Mouse (Mus musculus) stomach, postnatal 0 days (tissue): ENCODE results near the gene C1rb. TPM values are rescaled to one million over a fixed set of nuclear protein-coding genes. Genes with fewer than 3 reads are reported as not detected.
"Not testable (repeated sequence)": the region's sequence is repeated elsewhere in the genome, so short reads cannot be mapped to it uniquely, and the experiment has no call there.

ENCODE experiments used
- ATAC-seq: fragments of 200-750 bp; cut with Nextera tagmentation; 2 replicates; pipeline ENCODE4 v1.8.0; 2017; ENCODE audit not compliant: low FRiP score, low TSS enrichment
- DNase-seq: peaks from one replicate; pipeline ENCODE4 v3.0.0-alpha.2; 2016; ENCODE audit warnings: low spot score
- H3K27ac ChIP-seq: fragments of 300-500 bp; sonication (generic); replicated peaks from 2 replicates; pipeline ENCODE4 v1.5.1; 2014; ENCODE audit warnings: mild to moderate bottlenecking, control low read depth
- H3K27me3 ChIP-seq: fragments of 300-500 bp; sonication (generic); 2 replicates; pipeline ENCODE4 v1.6.1; 2014; ENCODE audit warnings: low read length; ENCODE audit not compliant: control insufficient read depth, insufficient read depth
- H3K36me3 ChIP-seq: fragments of 300-500 bp; sonication (generic); 2 replicates; pipeline ENCODE4 v1.6.1; 2014; ENCODE audit warnings: low read length, mixed read lengths; ENCODE audit not compliant: control insufficient read depth, insufficient read depth
- H3K4me1 ChIP-seq: fragments of 300-500 bp; sonication (generic); replicated peaks from 2 replicates; pipeline ENCODE4 v1.6.1; 2014; ENCODE audit warnings: antibody characterized with exemption; ENCODE audit not compliant: control insufficient read depth, insufficient read depth
- H3K4me2 ChIP-seq: fragments of 300-500 bp; sonication (generic); replicated peaks from 2 replicates; pipeline ENCODE4 v1.6.1; 2014; ENCODE audit warnings: low read depth, mild to moderate bottlenecking, control low read depth, moderate library complexity
- H3K4me3 ChIP-seq: fragments of 300-500 bp; sonication (generic); 2 replicates; pipeline ENCODE4 v1.5.1; 2014; ENCODE audit warnings: low read depth, low read length, control low read depth
- H3K9ac ChIP-seq: fragments of 300-500 bp; sonication (generic); 2 replicates; pipeline ENCODE4 v1.6.1; 2014; ENCODE audit warnings: mild to moderate bottlenecking, low read length, control low read depth, mixed read lengths
- H3K9me3 ChIP-seq: fragments of 300-500 bp; sonication (generic); 2 replicates; pipeline ENCODE4 v1.6.1; 2016; ENCODE audit warnings: low read length; ENCODE audit not compliant: control insufficient read depth
- CTCF ChIP-seq: IDR thresholded peaks from 2 replicates; pipeline ENCODE4 v1.5.1; 2016; ENCODE audit warnings: antibody characterized with exemption, low read depth, mild to moderate bottlenecking, moderate library complexity
- EP300 ChIP-seq: optimal IDR thresholded peaks from 2 replicates; pipeline ENCODE3; 2016; ENCODE audit warnings: antibody characterized with exemption
- WGBS: fragments of 180-500 bp; shearing (Covaris S2); extraction: QIAGEN DNeasy Blood & Tissue Kit; methylation state at CpG from one replicate; pipeline ENCODE4 v1.1.7; 2014; 5-methylcytosine and 5-hydroxymethylcytosine counted together
- polyA plus RNA-seq: library from polyadenylated mRNA; unstranded; fragments of >200 nt; fragmentation: Nextera tagmentation; extraction: Ambion mirVana; gene quantifications from 2 replicates; pipeline ENCODE4 v1.2.1, GENCODE M21; 2015

The C1rb gene
- polyA plus RNA-seq, 1 experiment from 2014 or later: not detected

GRCm38 (mm10) chr6:124588771-124589170 is 18.7 kb downstream of the C1rb start:
- H3K9me3 ChIP-seq: no peaks in the 10 kb centered on the region
- no peak overlapping the region for H3K9ac ChIP-seq
- no peaks in the 10 kb centered on the region for H3K27me3 ChIP-seq
- H3K4me2 ChIP-seq: no peak overlapping the region
- no peaks in the 10 kb centered on the region for H3K36me3 ChIP-seq
- no peak overlapping the region for H3K4me3 ChIP-seq
- H3K27ac ChIP-seq: no peak overlapping the region
- TF ChIP-seq CTCF (no peak), EP300 (no peak)
- no peaks in the 10 kb centered on the region for H3K4me1 ChIP-seq
- no peak for DNase-seq
- ATAC-seq: no peak

DNA sequence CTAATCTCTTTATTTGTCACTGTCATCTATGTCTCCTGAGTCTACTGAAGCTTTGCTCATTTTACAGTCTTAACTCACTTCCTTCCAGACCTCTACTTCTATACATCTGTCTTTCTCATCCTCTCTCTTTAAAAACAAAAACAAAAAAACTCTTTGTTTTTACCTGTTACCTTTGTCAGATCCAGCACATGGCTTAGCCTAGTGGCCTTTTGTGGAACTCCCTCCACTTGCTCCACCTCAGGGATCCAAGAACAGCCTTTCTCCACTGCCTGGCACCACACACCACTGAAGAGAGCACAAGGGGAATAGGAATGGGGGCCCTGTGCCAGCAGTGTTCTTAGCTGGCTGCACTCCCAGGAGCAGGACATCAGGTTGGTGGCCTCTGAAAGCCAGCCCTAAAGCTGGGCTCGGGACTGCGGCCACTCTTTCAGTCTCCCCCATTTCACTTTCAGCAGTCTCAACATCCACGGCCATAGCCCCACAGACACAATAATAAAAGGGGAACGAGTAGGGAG is 22.1 kb downstream of the C1rb start:
- no peak overlapping the region for H3K4me3 ChIP-seq
- no peaks in the 10 kb centered on the region for H3K36me3 ChIP-seq
- H3K4me2 ChIP-seq: no peak overlapping the region
- no peaks in the 10 kb centered on the region for H3K4me1 ChIP-seq
- H3K27me3 ChIP-seq: no peaks in the 10 kb centered on the region
- no peak for ATAC-seq
- H3K27ac ChIP-seq: no peak overlapping the region
- no peaks in the 10 kb centered on the region for H3K9me3 ChIP-seq
- 70% methylated on average over 4 of the region's 4 CpGs for WGBS
- no peak overlapping the region for H3K9ac ChIP-seq
- TF ChIP-seq EP300: no peak
- TF ChIP-seq CTCF: no peak
- no peak for DNase-seq

GRCm38 (mm10) chr6:124593121-124593520 is 23.0 kb downstream of the C1rb start:
- no peaks in the 10 kb centered on the region for H3K9me3 ChIP-seq
- H3K36me3 ChIP-seq: no peaks in the 10 kb centered on the region
- H3K9ac ChIP-seq: no peak overlapping the region
- no peak overlapping the region for H3K4me2 ChIP-seq
- 57% methylated on average over 8 of the region's 8 CpGs for WGBS
- TF ChIP-seq EP300 (no peak), CTCF (no peak)
- ATAC-seq: no peak
- no peak overlapping the region for H3K27ac ChIP-seq
- no peak for DNase-seq
- no peaks in the 10 kb centered on the region for H3K27me3 ChIP-seq
- H3K4me3 ChIP-seq: no peak overlapping the region
- no peaks in the 10 kb centered on the region for H3K4me1 ChIP-seq

- DNase-seq: no peak
- H3K27ac ChIP-seq: no peak overlapping the region
- WGBS: 84% methylated on average over 4 of the region's 4 CpGs
- no peaks in the 10 kb centered on the region for H3K4me1 ChIP-seq
- H3K4me2 ChIP-seq: no peak overlapping the region
- no peaks in the 10 kb centered on the region for H3K27me3 ChIP-seq
- no peak overlapping the region for H3K4me3 ChIP-seq
- H3K9ac ChIP-seq: no peak overlapping the region
- no peaks in the 10 kb centered on the region for H3K9me3 ChIP-seq
- ATAC-seq: no peak
- H3K36me3 ChIP-seq: no peaks in the 10 kb centered on the region
- no peak for TF ChIP-seq CTCF
- TF ChIP-seq EP300: no peak
These were observed 31.9 kb downstream of the C1rb start for GRCm38 (mm10) chr6:124602031-124602430.

DNA sequence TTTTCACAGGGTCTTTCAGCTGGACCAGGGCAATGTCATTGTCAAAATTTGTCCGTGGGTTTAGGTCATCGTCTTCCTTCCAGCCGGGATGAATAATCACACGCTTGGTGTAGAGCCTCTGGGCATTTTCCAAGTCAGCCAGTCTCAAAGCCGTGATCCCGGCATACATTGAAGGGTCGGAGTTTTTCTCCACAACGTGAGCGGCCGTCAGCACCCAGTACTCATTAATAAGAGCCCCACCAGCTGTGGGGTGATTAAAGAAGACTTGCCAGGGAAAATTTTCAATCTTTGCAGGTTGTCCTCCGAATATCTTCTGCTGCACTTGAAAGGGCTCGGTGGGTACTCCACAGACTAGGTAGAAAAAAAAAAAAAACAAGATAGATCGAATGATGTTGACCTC is 55.5 kb downstream of the C1rb start:
- Histone ChIP-seq H3K9me3 (no peaks in the 10 kb centered on the region), H3K27me3 (no peaks in the 10 kb centered on the region), H3K4me3 (no peak overlapping the region), H3K27ac (no peak overlapping the region), H3K36me3 (no peaks in the 10 kb centered on the region), H3K4me1 (no peaks in the 10 kb centered on the region), H3K4me2 (no peak overlapping the region), H3K9ac (no peak overlapping the region)
- TF ChIP-seq EP300 (no peak), CTCF (no peak)
- DNase-seq: no peak
- 84% methylated on average over 13 of the region's 13 CpGs for WGBS
- ATAC-seq: no peak

DNA sequence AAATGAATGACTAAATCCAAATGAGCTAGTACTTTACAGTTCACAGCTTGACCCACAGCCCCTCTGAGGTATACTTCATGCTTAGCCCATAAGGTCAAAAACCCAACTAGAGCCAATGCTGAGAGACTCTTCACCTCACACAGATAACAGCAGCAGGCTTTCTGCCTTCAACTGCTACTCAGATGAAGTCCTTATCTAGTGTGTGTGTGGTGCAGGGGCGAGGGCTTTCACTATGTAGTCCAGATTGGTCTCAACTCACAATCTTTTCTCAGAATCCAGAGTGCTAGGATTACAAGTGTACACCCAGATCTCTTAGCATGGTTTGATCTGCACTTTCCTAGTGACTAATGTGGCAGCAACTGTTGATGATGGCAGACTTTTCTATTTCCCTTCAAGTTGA is 56.1 kb downstream of the C1rb start:
- not testable (repeated sequence) for H3K9ac ChIP-seq, H3K4me1 ChIP-seq, H3K36me3 ChIP-seq, H3K27me3 ChIP-seq, H3K9me3 ChIP-seq, ATAC-seq, H3K27ac ChIP-seq, DNase-seq, H3K4me2 ChIP-seq, H3K4me3 ChIP-seq
- WGBS: 40% methylated on average over 1 of the region's 1 CpGs
